Mouse (Mus musculus): ENCODE results near the gene Nell2. TPM values are rescaled to one million over a fixed set of nuclear protein-coding genes. Genes with fewer than 3 reads are reported as not detected.

Nell2 gene
- total RNA-seq, 2 experiments from 2014 or later = not detected

DNA sequence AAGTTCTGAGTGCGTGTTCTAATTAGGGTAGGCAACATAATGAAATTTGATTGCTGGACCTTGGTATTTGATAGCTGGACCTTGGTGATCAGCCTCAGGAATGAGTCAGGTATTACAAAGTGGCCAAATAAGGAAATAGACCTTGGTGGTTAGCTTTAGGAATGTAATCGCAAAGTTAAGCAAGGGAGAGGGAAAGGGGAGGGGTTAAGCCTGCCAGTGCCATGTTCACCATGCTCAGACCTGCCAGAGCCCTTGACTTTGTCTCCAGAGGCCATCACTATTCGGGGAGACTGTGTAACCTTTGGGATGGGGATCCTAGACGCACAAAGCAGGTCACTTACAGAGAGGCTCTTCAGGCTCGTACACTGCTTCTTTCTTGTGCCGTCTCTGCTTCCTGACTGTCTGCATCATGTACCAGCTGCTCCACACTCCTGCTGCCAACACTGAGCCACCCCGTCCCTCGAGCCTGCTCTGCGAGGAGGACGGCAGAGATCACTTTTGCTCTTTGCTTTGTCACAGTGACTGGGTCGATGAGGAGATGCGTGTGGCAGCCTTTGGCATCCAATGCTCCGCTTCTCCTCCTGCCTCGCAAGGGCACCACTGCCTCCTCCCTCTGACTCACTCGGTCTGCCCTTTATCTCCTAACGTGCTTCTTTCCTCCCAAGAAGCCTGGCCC is 157.5 kb downstream of the Nell2 start:
- no peak for DNase-seq (ENCODE audit: low spot score)
- intact Hi-C loops (cut with DNase I) = no loop called here

DNA sequence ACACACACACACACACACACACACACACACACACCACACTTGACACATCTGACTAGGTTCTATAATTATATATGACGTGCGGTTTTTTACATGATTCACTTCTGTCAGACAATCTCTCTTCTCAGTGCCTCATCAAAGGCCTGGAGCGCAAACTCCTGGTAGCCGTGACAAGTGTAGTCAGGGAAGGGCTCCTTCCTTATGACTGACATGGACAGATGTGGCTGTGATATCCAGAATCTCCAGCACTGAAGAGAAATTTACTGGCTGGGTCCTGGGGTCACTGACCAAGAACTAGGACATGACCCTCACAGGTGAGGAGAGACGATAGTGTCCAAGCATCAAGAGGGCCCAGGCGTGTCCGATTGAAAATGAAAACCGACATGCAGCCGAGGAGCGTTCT is 160.2 kb downstream of the Nell2 start:
- intact Hi-C loops (cut with DNase I) = no loop called here
- DNase-seq (ENCODE audit: low spot score) = no peak

DNA sequence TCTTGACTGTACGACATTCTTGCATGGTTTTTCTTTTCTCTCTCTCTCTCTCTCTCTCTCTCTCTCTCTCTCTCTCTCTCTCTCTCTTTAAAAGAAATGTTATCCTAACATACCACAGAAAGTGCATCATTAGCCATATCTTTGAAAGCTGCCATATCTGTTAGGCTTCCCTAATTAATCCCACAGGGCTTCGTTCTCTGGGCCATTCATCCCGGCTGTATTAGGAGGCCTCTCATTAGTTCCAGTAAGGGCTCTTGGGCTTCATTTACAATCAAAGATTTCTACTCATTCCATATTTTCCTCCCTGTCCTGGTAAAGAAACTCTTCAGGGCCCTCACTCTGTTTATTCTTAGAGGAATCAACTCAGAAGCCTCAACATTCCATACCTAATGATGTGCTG is 161.9 kb downstream of the Nell2 start:
- intact Hi-C loops (cut with DNase I) = no loop called here
- no peak for DNase-seq (ENCODE audit: low spot score)

DNA sequence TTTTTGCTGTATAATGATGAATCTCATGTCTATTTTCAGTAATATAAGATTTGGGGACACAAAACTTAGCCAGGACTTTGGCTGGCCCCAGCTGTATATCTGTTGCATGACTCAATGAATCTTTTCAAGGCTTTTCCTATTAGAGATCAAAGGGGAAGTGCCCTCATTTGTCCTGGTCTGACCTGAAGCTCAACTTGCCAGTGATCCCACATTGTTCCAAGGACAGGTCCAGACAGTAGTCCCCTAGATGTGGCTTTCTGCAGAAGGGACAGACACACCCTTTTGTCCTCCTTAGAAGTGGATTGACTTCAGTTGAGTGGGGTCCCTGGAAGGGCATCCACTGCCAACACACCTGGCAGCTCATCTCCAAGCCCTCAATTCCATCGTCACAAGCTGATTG is 173.6 kb downstream of the Nell2 start:
- intact Hi-C loops (cut with DNase I) = no loop called here
- no peak for DNase-seq (ENCODE audit: low spot score)

DNA sequence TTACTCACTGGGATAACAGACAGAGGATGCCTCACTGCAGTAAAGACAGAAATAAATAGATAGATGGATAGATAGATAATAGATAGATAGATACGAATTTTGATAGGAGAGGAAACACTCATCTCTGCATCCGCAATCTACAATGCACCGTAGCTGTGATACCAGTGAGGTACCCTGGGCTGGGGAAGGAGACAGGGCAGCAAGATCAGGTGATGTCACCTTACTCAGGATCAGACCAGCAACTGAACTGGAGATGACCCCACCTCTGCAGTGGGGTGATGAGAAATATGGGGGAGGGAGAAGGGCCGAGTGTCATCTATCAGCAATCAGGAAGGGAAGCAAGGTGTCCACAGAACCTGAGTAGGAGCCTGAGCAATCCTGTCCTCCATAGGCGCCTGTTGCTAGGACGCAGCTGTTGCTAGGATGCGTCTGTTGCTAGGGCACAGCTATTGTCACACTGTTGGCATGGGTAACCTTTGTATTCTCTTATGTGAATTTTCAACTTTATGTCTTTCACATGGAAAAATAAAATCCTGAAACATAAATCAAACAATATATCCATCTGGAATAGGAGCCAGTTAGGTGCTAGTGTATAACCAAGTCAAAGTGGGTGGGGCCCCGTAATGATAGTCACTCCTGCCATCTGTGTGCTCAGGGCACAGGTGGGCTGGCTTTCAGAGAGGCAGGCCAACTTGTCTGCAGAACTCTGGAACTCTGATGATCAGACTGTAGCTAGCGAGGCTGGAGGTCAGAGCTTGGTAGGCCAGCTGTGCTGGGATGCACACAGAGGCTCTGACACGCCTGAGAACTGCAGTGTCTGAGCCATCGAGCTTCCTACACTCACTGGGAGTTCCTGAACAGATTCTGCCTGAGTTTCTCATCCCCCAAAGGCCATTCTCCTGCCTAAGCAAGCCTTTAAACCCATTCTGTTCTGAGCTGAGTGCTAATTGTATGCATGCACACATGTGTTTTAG is 193.7 kb downstream of the Nell2 start:
- no peak for DNase-seq (ENCODE audit: low spot score)
- intact Hi-C loops (cut with DNase I) = no loop called here

DNA sequence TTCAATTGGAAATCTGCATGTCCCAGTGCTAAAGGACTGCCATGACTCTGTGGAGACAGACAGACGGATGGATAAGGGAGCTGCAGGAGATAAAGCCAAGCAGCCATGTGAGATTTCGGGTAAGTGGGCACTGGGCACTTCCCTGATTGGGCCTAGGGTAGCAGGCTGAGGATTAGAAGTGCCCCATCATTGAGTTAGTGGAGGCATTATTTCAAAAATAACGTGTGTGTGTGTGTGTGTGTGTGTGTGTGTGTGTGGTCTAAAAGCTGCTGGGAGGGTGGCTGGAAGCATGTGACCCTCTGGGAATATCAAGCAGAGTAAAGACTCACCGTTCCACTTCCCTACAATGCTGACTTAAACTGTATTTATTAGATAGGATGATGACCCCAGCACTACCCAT is 195.1 kb downstream of the Nell2 start:
- intact Hi-C loops (cut with DNase I) = no loop called here
- no peak for DNase-seq (ENCODE audit: low spot score)

DNA sequence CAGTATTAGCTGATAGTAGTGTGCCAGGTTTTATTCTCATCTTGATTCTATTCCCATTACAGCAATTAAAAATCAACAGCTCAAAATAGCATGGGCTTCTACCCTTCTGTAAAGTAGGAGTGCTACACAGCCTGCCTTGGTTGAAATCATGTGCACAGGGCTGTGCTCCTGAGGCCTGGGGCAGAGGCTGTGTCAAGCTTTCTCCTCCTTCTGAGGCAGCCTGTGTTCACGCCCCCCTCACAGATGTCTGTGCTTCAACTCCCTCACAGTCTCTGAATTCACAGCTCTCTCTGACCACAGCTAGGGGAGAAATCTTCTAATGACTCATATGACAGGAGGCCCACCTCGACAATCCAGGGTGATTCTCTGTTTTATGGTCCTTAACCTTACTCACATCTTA is 197.4 kb downstream of the Nell2 start:
- DNase-seq (ENCODE audit: low spot score) = no peak
- intact Hi-C loops (cut with DNase I) = no loop called here

DNA sequence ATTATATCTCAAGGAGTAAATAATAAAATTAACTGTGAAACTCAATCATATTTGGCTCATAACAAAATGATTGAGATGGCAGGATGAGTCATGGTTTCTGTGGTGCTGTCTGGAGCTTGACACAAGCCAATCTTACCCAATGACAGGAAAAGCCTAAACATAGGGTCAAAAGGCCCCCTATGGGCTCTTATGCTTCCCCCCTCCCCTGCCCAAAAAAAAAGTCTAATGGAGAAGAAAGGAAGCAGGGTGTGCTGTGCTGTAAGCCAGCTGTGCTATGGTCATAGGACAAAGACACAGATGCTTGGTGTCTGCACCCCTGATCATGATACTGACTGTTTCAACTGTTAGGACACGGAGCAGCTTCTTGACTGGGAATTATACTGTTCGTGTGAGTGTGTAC is 205.6 kb downstream of the Nell2 start:
- DNase-seq (ENCODE audit: low spot score) = no peak
- intact Hi-C loops (cut with DNase I) = no loop called here

DNA sequence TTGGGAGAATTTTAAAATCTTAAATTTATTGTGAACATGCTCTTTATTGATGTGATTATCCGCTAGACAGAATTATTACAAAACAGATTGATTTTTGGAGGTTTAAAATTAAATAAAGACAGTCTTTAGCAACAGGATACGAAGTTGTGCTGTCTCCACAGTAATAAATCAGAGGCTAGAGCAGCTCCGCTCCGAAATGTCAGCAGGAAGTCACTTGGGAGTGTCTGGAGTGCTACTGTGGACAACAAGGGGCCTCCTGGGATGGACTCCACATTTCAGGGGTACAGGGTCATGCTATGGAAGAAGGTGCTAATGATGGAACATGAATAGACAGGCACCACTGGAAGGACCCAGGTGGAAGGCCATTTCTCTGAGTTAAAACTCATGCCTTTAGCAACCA is 211.7 kb downstream of the Nell2 start:
- no peak for DNase-seq (ENCODE audit: low spot score)
- intact Hi-C loops (cut with DNase I) = no loop called here

DNA sequence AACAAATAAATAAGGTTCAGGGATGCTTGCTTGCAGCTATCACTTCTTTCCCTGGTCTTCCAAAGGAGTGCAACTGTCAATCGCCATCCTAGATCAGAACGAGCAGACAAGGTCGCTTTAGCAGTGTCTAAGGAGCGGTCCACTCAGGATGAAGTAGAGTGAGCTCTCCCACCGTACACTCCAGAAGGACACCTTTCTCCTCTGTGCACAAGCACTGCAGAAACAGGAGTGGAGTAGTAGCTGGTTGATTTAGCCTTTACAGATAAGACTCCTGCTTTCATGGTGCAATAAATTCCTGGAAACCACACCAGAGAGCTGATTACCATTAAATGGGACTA is 213.6 kb downstream of the Nell2 start:
- DNase-seq (ENCODE audit: low spot score) = no peak
- intact Hi-C loops (cut with DNase I) = no loop called here

DNA sequence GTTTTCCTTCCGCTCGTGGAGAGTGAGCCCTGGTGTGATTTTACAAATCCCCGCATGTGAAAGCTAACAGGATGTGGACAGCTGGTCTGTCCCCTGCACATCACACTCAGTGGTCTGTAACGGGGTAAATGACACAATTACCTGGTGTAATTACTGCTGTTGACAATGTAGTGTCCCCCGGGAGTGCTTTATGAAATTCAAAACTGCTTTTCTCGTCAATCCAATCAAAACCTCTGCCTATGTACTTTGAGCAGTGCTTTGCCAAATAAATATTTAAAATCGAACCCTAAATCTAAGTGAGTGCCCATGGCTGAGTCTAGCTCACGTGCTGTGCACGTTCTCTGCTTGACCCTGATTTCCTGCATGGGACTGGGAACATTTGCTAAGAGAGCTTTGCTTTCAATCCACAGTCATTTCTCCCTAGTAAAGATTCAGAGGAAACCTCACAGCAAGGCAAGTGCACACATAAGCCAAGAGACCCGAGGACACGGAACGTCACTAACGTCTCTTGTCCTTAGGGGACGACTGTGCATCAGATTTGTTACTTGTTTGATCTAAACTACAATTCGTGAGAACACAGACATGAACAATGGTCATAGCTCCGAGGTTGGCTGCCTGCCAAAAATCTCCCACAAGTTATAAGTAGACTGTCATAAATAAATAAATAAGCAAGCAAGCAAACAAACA is 214.1 kb downstream of the Nell2 start:
- no peak for DNase-seq (ENCODE audit: low spot score)
- intact Hi-C loops (cut with DNase I) = no loop called here

DNA sequence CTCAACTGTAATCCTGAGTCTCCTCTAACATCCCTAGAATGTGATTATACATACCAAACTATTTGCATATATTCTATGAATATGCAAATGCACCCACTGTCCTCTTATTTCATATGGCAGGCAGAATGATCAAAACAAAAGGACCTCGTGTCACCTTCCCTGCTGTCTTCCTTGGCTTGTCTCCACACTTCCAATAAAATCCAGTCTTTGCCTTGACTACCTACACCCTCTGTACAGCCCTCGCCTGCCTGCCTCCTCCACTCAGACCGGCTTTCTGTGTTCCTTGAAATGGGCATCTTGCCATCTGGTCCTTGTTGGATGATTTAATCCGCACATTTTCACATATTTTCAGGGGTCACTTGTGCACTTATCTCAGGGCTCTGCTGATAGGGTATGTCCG is 215.1 kb downstream of the Nell2 start:
- intact Hi-C loops (cut with DNase I) = no loop called here

DNA sequence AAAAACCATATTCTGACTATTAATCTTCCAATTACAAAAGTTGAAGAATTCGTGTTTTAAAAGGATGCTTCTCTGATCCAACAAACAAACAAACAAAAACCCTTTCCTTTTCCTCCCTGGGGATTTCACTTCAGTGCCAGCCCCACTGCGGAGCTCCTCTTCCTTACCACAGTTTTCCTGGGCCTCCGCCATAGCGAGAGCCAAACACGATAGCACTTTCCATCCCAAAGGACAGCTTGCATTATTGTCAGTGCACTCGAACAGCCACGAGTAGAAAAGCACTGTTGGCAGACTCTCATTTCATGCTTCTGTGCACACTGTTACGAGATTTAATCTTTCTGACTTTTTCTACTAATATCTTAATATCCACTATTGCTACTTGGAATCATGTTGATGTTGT is 224.3 kb downstream of the Nell2 start:
- DNase-seq (ENCODE audit: low spot score) = no peak
- intact Hi-C loops (cut with DNase I) = no loop called here

More for the DNA sequence above, 215.1 kb downstream of the Nell2 start:
- DNase-seq (ENCODE audit: low spot score) = no peak

DNA sequence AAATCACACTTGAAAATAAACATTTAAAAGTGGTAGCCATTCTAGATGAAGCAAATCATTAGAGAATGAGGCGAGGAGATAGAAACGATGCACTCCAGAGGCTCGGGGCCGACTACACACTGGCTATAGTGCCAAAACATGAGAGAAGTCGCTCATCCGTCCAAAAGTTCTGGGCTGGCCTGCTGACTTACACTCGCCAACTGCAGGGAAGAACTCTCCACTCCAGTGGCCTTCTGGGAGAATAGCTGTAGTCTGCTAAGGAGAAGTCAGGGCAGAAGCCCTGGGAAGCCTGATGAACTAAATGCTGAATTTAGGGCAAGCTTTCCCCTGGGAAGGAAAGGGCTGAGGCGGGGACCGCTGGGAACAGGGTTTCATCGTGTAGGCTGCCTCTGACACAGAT is 231.8 kb downstream of the Nell2 start:
- no peak for DNase-seq (ENCODE audit: low spot score)
- intact Hi-C loops (cut with DNase I) = no loop called here

DNA sequence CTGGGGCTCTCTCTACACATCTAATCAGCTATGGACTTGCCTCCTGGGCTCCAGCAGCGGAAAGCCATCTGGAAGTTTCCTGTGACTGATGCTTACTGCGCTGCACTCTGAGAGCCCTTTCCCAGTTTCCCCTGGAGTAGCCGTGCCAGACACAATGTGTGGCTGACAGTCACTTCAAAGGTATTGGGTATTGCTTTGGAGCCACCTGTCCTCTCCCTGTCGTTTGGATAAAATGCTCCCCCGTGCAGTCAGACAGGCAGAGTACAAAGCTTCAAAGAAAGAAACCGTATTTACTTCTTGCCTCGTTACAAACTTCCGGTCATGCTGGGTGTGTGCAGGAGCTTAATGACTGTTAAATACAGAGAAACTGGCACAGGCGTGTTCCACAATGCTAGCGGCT is 239.3 kb downstream of the Nell2 start:
- intact Hi-C loops (cut with DNase I) = no loop called here
- no peak for DNase-seq (ENCODE audit: low spot score)

DNA sequence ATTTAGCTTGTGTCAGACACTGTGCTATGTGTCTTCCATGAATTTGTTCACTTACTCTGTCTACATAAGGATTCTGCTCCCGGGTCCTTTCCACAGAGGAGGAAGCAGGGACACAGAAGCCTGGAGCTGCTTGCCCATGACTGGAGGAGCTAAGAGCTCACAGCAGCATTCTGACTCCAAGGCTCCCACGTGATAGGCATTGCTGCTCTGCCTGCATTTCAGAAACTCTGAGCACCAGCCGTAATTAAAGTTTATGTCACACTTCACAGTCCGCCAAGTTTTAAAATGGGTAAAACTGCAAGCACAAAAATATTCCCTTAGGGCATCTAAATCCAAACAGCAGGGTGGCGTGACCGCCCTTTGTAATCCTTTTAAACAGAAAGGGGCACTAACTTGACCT is 243.2 kb downstream of the Nell2 start:
- no peak for DNase-seq (ENCODE audit: low spot score)
- intact Hi-C loops (cut with DNase I) = no loop called here

DNA sequence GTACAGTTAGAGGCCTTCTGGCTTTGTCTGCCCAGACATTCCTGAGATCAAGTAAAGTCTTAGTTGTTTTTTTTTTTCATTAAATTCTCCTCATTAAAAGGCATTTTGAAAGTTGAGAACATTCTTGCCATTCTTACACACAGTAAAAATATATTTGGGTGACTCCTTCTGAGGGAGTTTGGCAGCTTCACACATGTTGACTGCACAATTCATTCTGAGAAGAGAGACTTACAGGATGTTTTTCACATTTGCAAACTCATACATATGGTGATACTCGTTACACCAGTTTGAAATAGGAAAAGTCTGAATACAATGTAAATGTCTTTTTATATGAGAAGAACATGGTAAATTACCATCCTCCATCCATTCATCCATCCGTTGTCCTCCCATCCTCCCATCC is 247.4 kb downstream of the Nell2 start:
- intact Hi-C loops (cut with DNase I) = no loop called here
- no peak for DNase-seq (ENCODE audit: low spot score)

DNA sequence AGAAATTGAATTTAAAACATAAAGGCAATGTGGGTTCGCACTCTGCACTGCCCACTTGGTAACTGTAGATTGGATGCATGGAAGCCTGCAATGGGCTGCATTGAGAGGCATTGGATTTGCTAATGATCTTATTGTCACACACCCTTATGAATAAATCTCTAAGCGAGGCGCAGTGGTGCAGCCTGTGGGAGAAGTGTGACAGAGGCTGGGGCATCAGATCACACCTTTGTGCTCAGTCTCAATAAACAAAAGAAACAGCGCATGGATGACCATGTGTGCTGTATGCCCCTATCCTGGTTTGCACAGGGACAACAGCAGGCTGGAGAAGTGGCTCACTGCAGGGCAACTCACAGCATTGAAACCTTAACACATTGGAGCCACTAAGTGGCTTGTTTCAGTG is 250.4 kb downstream of the Nell2 start:
- intact Hi-C loops (cut with DNase I) = loop anchor here (10.0 kb wide), 1 partner anchor 307 kb away; no protein-coding TSS in a partner anchor
- DNase-seq (ENCODE audit: low spot score) = no peak

DNA sequence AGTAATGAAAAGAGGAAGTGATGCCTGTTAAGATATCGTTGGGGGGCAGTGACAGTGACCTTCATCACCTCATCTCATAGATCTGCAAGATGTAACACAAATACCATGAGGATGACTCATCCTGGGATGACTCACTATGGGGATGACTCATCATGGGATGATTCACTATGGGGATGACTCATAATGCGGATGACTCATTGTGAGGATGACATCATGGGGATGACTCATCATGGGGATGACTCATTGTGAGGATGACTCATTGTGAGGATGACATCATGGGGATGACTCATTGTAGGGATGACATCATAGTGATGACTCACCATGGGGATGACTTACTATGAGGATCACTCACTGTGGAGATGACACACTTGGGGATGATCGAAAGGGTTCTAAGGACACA is 251.8 kb downstream of the Nell2 start:
- no peak for DNase-seq (ENCODE audit: low spot score)
- intact Hi-C loops (cut with DNase I) = loop anchor here (10.0 kb wide), 1 partner anchor 308 kb away; no protein-coding TSS in a partner anchor

DNA sequence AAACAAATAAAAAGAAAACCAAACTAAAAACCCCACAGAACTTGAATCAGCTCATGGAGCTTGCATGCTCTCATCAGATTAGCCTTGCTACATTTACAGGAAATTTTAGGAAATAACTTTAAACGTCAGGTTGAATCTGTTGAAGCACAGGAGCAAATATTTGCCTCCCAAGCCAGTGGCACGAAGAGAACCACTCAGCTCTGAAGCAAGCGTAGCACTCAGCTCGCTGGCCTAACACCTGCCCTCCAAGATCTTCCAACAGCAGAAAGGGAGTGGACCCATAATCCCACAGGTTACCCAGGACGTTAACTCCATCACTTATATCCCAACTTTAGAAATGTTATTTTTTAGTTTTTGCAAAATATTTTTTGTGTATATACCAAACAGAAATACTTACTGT is 252.8 kb downstream of the Nell2 start:
- no peak for DNase-seq (ENCODE audit: low spot score)
- intact Hi-C loops (cut with DNase I) = loop anchor here (10.0 kb wide), 1 partner anchor 309 kb away; no protein-coding TSS in a partner anchor

DNA sequence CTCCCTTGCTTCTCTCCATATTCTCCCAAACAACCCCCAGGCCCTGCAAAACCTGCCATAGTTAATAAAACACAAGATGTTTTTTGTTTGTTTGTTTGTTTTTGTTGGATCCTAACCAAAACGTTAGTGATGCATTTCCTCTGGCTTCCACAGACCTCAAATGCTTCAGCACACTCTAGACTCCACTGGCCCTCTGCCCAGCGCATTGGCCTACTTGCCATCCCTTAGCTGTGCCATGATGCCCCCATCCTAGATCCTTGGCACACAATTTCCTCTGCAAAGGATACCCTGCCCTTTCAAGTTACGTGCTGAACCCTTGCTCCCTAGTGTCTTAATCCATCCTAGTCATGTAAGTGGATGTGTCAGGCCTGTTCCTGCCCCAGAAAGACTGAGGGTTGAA is 255.1 kb downstream of the Nell2 start:
- intact Hi-C loops (cut with DNase I) = loop anchor here (10.0 kb wide), 1 partner anchor 312 kb away; no protein-coding TSS in a partner anchor
- DNase-seq (ENCODE audit: low spot score) = no peak

Data from heart, postnatal 25 days (tissue).